Mouse (Mus musculus) neural tube, embryonic 12.5 days (tissue): ENCODE measurements around the gene Npm1. TPM values are rescaled to one million over a fixed set of nuclear protein-coding genes. Genes with fewer than 3 reads are reported as not detected.

Source experiments
- ATAC-seq: fragments of 200-750 bp; cut with Nextera tagmentation; 2 replicates; pipeline ENCODE4 v1.8.0; 2017; ENCODE audit warnings: low read depth, mild to moderate bottlenecking, moderate TSS enrichment, moderate library complexity; ENCODE audit not compliant: low FRiP score
- H3K27ac ChIP-seq: fragments of 300-500 bp; sonication (generic); 2 replicates; pipeline ENCODE4 v1.5.1; 2016
- H3K27me3 ChIP-seq: fragments of 300-500 bp; sonication (generic); replicated peaks from 2 replicates; pipeline ENCODE4 v1.6.1; 2016; ENCODE audit warnings: mild to moderate bottlenecking
- H3K36me3 ChIP-seq: fragments of 300-500 bp; sonication (generic); 2 replicates; pipeline ENCODE4 v1.6.1; 2016; ENCODE audit warnings: mild to moderate bottlenecking
- H3K4me1 ChIP-seq: fragments of 300-500 bp; sonication (generic); 2 replicates; pipeline ENCODE4 v1.6.1; 2016
- H3K4me2 ChIP-seq: fragments of 300-500 bp; sonication (generic); replicated peaks from 2 replicates; pipeline ENCODE4 v1.6.1; 2016; ENCODE audit warnings: mild to moderate bottlenecking
- H3K4me3 ChIP-seq: fragments of 300-500 bp; sonication (generic); 2 replicates; pipeline ENCODE4 v1.5.1; 2016
- H3K9ac ChIP-seq: fragments of 300-500 bp; sonication (generic); 2 replicates; pipeline ENCODE4 v1.6.1; 2016; ENCODE audit warnings: mild to moderate bottlenecking
- H3K9me3 ChIP-seq: fragments of 300-500 bp; sonication (generic); 2 replicates; pipeline ENCODE4 v1.6.1; 2016; ENCODE audit warnings: mild to moderate bottlenecking
- WGBS: fragments of 180-500 bp; shearing (Covaris S2); methylation state at CpG from one replicate; pipeline ENCODE4 v1.1.7; 2016; 5-methylcytosine and 5-hydroxymethylcytosine counted together
- polyA plus RNA-seq: library from polyadenylated mRNA; unstranded; fragments of >200 nt; fragmentation: Nextera tagmentation; extraction: Ambion mirVana; gene quantifications from 2 replicates; pipeline ENCODE4 v1.2.1, GENCODE M21; 2016

Gene Npm1
- polyA plus RNA-seq, 1 experiment from 2014 or later = 614 TPM

- Histone ChIP-seq H3K4me1 (peaks cover 6% of the 10 kb centered on the region; the same call in 1 of the 2 replicates), H3K36me3 (no peaks in the 10 kb centered on the region), H3K27me3 (peaks cover 10% of the 10 kb centered on the region), H3K27ac (no peak overlapping the region), H3K4me3 (no peak overlapping the region), H3K4me2 (no peak overlapping the region), H3K9ac (no peak overlapping the region), H3K9me3 (no peaks in the 10 kb centered on the region)
- 77% methylated on average over 2 of the region's 3 CpGs for WGBS
- ATAC-seq = no peak
These were observed 12.8 kb upstream of the Npm1 start for GRCm38 (mm10) chr11:33175768-33176167.

DNA sequence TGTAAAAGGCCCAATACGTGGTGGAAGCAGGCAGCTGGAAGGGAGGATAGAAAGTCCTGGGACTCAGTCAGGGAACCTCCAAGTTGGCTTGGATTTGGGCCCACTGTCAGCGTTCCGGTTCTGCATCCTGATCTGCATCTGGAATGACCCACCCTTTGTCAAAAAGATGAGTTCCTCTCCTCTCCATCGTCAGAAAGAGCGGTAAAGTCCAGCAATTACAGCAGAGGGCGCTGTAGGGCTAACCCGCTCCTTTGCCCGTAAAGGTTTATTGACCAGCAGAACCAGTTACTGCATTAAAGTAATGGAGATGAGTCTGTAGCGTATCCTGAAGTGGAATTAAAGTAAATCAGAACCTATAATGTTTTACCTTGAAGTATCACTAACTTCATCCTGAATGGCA, 7.5 kb upstream of the Npm1 start:
- ATAC-seq = no peak
- Histone ChIP-seq H3K4me1 (no peaks in the 10 kb centered on the region), H3K27me3 (no peaks in the 10 kb centered on the region), H3K27ac (no peak overlapping the region), H3K9ac (no peak overlapping the region), H3K9me3 (no peaks in the 10 kb centered on the region), H3K4me3 (no peak overlapping the region), H3K4me2 (no peak overlapping the region), H3K36me3 (no peaks in the 10 kb centered on the region)
- WGBS = 11% methylated on average over 9 of the region's 9 CpGs

DNA sequence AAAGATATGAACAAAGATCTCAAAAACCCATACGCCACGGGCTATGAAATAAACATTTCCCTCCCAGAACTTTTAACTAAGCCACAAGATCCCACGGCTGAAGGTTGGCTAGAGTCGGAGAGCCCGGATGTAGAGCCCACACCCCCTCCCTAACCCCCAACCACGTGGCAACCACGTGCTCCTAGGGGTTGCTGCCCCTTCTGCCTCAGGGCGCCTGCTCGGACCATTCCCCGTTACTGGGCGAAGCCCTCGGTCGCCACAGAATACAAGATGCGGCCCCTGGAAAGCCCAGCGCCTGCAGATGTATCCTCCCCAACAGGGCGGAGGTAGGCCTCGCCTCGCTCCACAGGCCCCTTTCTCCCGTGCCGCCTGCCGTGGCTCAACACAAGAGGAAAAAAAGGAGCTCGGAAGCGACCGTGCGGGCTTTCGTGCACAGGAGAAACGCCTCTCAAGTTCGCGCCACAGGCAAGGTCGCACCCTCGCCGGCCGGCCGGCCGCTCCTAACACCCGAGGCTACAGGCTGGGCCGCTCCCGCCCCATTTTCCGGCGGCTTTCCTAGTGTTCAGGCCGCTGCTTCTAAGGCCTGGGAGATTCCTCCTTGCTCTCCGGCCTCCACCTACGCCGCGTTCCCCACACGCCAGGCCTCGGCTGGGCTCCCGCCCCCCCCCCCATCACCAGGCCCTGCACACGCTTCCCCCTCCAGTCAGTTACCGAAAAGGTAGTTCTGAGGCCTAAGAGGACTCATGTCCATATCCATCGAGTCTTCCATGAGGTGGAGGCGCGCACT, 602 bp downstream of the Npm1 start:
- ATAC-seq = peak; percentile 78
- 3% methylated on average over 51 of the region's 53 CpGs for WGBS
- H3K4me1 ChIP-seq = peaks cover 11% of the 10 kb centered on the region; the same call in 1 of the 2 replicates

DNA sequence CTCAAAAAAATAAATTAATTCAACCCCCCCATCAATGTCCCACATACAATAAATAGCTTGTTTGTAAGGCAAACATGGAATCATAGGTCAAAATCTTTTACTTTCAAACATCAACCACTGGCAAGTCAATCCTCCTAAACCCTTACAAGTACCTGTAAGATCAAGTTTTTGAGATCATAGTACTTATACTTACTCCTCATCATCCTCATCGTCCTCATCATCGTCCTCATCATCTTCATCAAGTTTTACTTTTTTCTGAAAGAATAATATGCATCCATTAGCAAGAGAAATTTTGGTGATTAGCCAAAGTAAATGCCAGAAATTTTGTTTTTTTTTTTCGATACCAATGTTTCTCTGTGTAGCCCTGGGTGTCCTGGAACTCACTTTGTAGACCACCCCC, 3.3 kb downstream of the Npm1 start:
- Histone ChIP-seq H3K36me3 (peaks cover 56% of the 10 kb centered on the region), H3K4me2 (no peak overlapping the region), H3K9ac (no peak overlapping the region), H3K27me3 (no peaks in the 10 kb centered on the region), H3K4me3 (no peak overlapping the region), H3K4me1 (peaks cover 11% of the 10 kb centered on the region; the same call in 1 of the 2 replicates), H3K9me3 (no peaks in the 10 kb centered on the region), H3K27ac (no peak overlapping the region)
- ATAC-seq = no peak
- 92% methylated on average over 3 of the region's 3 CpGs for WGBS

More for the DNA sequence above, 602 bp downstream of the Npm1 start:
- H3K9me3 ChIP-seq = no peaks in the 10 kb centered on the region
- no peaks in the 10 kb centered on the region for H3K27me3 ChIP-seq
- H3K27ac ChIP-seq = peak overlapping the region; percentile 44
- peak overlapping the region; percentile 76 for H3K4me3 ChIP-seq
- peaks cover 35% of the 10 kb centered on the region for H3K36me3 ChIP-seq
- peak overlapping the region; percentile 89 for H3K4me2 ChIP-seq
- peak overlapping the region; percentile 93 for H3K9ac ChIP-seq

- WGBS = 80% methylated on average over 2 of the region's 2 CpGs
- no peak for ATAC-seq
- peaks cover 71% of the 10 kb centered on the region for H3K36me3 ChIP-seq
These were observed 5.4 kb downstream of the Npm1 start for GRCm38 (mm10) chr11:33157453-33158196.

GRCm38 (mm10) chr11:33156436-33157015, 6.5 kb downstream of the Npm1 start:
- 90% methylated on average over 4 of the region's 4 CpGs for WGBS
- Histone ChIP-seq H3K27me3 (no peaks in the 10 kb centered on the region), H3K9me3 (no peaks in the 10 kb centered on the region), H3K27ac (no peak overlapping the region), H3K9ac (no peak overlapping the region), H3K4me3 (no peak overlapping the region), H3K36me3 (peaks cover 79% of the 10 kb centered on the region), H3K4me2 (no peak overlapping the region), H3K4me1 (peaks cover 6% of the 10 kb centered on the region; the same call in 1 of the 2 replicates)
- no peak for ATAC-seq

More at GRCm38 (mm10) chr11:33157453-33158196, 5.4 kb downstream of the Npm1 start:
- no peaks in the 10 kb centered on the region for H3K27me3 ChIP-seq
- H3K4me2 ChIP-seq = no peak overlapping the region
- no peak overlapping the region for H3K4me3 ChIP-seq
- H3K9me3 ChIP-seq = no peaks in the 10 kb centered on the region
- H3K27ac ChIP-seq = no peak overlapping the region
- H3K9ac ChIP-seq = no peak overlapping the region
- peaks cover 6% of the 10 kb centered on the region; the same call in 1 of the 2 replicates for H3K4me1 ChIP-seq

DNA sequence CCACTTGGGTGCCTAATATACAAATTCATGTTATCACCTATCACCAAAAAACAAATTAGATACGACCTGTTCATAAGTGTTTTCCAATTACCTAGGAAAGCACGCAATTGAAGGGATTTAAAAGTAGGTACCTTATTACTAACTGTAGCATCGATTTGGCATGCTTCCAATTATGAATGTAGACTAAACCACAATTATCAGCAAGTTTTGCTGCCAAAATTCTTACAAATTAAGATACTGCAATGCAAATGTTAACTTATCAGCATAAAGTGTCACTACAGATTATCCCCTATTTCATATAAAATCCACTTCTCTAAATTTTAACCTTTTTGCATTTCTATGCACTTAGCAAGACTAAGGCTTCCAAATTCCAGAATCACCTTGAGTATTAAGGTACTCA, 8.5 kb downstream of the Npm1 start:
- WGBS = 92% methylated on average over 3 of the region's 3 CpGs
- ATAC-seq = no peak
- H3K9ac ChIP-seq = no peak overlapping the region
- H3K4me2 ChIP-seq = no peak overlapping the region
- no peak overlapping the region for H3K27ac ChIP-seq
- H3K4me1 ChIP-seq = no peaks in the 10 kb centered on the region
- no peak overlapping the region for H3K4me3 ChIP-seq
- peaks cover 74% of the 10 kb centered on the region for H3K36me3 ChIP-seq
- H3K9me3 ChIP-seq = no peaks in the 10 kb centered on the region
- H3K27me3 ChIP-seq = no peaks in the 10 kb centered on the region

DNA sequence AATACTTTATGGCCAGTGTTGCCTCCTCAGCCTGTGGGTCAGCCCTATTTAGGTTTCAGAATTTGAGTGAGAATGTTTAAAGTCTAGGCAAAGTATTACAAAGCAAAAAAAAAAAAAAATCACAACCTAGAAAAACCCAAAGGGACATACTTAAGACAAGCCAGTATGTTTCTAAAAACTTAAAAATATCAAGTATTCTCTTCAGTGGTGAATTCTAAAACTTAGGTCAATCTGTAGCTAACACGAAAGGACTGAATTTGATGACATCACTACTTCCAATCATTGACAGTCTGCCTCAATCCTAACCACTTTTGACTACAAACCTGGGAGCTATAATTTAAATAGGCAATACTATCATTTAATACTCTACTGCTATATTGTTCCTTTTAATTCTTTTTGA, 10.0 kb downstream of the Npm1 start:
- ATAC-seq = no peak
- Histone ChIP-seq H3K4me3 (no peak overlapping the region), H3K9me3 (no peaks in the 10 kb centered on the region), H3K4me2 (no peak overlapping the region), H3K4me1 (no peaks in the 10 kb centered on the region; the same call in 1 of the 2 replicates), H3K36me3 (peaks cover 62% of the 10 kb centered on the region), H3K27me3 (no peaks in the 10 kb centered on the region), H3K9ac (no peak overlapping the region), H3K27ac (no peak overlapping the region)
- WGBS = 91% methylated on average over 1 of the region's 1 CpGs

GRCm38 (mm10) chr11:33151780-33152145, 11.2 kb downstream of the Npm1 start:
- 75% methylated on average over 4 of the region's 4 CpGs for WGBS
- H3K36me3 ChIP-seq = peaks cover 53% of the 10 kb centered on the region
- H3K27me3 ChIP-seq = peaks cover 4% of the 10 kb centered on the region; the same call in 1 of the 2 replicates
- ATAC-seq = no peak
- H3K9ac ChIP-seq = no peak overlapping the region
- H3K4me2 ChIP-seq = no peak overlapping the region
- H3K4me3 ChIP-seq = no peak overlapping the region
- no peaks in the 10 kb centered on the region for H3K9me3 ChIP-seq
- no peak overlapping the region for H3K27ac ChIP-seq
- H3K4me1 ChIP-seq = peaks cover 4% of the 10 kb centered on the region

DNA sequence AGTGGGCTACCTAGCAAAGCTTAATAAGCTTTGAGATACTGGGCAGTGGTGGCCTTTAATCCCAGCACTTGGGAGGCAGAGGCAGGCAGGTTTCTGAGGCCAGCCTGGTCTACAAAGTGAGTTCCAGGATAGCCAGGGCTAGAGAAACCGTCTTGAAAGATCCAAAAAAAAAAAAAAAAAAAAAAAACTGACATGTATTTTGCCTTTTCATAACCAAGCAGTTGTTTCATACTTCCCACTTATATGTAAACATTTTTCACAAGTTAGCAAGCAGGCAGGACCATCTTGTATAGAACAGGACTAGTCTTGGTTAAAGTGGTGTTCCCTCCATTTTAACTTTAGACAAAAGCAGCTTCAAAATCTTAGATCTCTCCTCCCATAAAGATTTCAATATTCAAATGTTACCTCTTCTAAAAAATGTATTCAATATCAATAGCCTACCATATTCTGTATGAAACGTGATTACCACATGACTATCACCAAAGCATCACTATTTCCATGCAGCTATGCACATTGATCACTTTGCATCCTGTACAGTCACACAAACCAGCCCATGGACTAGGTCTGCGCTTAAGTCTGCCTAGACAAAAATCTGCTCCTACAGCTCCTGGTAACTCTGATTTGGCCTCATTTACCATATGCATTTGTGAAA, 11.8 kb downstream of the Npm1 start:
- H3K4me3 ChIP-seq = no peak overlapping the region
- 81% methylated on average over 3 of the region's 3 CpGs for WGBS
- H3K36me3 ChIP-seq = peaks cover 48% of the 10 kb centered on the region

GRCm38 (mm10) chr11:33150364-33150763, 12.6 kb downstream of the Npm1 start:
- H3K9me3 ChIP-seq = no peaks in the 10 kb centered on the region
- peaks cover 14% of the 10 kb centered on the region for H3K27me3 ChIP-seq
- H3K4me1 ChIP-seq = peaks cover 14% of the 10 kb centered on the region
- H3K9ac ChIP-seq = no peak overlapping the region
- peaks cover 41% of the 10 kb centered on the region for H3K36me3 ChIP-seq
- no peak for ATAC-seq
- H3K4me3 ChIP-seq = no peak overlapping the region
- H3K4me2 ChIP-seq = no peak overlapping the region
- no peak overlapping the region for H3K27ac ChIP-seq

More for the DNA sequence above, 11.8 kb downstream of the Npm1 start:
- Histone ChIP-seq H3K9me3 (no peaks in the 10 kb centered on the region), H3K9ac (no peak overlapping the region), H3K4me2 (no peak overlapping the region), H3K27ac (no peak overlapping the region), H3K27me3 (peaks cover 7% of the 10 kb centered on the region; the same call in 1 of the 2 replicates), H3K4me1 (peaks cover 7% of the 10 kb centered on the region)
- no peak for ATAC-seq

DNA sequence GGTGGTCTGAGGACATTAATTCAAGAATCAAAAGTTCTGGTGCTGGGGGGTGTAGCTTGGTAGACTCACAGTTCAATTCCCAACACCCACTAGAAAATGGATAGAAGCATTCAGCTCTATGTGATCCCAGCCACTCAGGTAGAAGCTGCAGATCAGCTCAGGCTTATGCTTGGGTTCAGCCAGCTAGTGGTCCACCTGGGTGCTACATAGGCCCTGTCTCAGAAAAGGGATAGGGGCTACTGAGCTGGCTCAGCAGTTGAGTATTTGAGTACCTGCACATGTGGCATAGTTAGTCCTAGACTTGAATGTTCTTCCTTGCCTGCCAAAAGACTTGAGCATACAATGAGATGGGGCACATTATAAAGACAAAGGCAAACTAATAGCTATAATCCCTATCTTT, 13.6 kb downstream of the Npm1 start:
- H3K9ac ChIP-seq = no peak overlapping the region
- H3K4me2 ChIP-seq = no peak overlapping the region
- peaks cover 23% of the 10 kb centered on the region for H3K27me3 ChIP-seq
- no peak overlapping the region for H3K27ac ChIP-seq
- H3K9me3 ChIP-seq = no peaks in the 10 kb centered on the region
- no peak for ATAC-seq
- no peak overlapping the region for H3K4me3 ChIP-seq
- peaks cover 34% of the 10 kb centered on the region for H3K36me3 ChIP-seq
- H3K4me1 ChIP-seq = peaks cover 21% of the 10 kb centered on the region
